Mouse (Mus musculus) ovary, adult 2 months (tissue): Measurements from ENCODE around the gene Olfr700. TPM values are rescaled to one million over a fixed set of nuclear protein-coding genes. Genes with fewer than 3 reads are reported as not detected.

Experiments used
- polyA plus RNA-seq: library from polyadenylated mRNA; depleted of rRNA; stranded (reverse); fragments of >200 nt; gene quantifications from 2 replicates; pipeline ENCODE4 v1.2.3, GENCODE M21; 2012; rRNA removed

Olfr700 gene
- not detected in 2 replicates for polyA plus RNA-seq

GRCm38 (mm10) chr7:106808734-106809133 lies at the start of gene Olfr700:
Gene Olfr700, minus strand, starts transcription at chr7:106808834.

GRCm38 (mm10) chr7:106843060-106843459 lies 34.4 kb upstream of the Olfr700 start, which contains the start of gene Olfr703:
Gene Olfr703, plus strand, starts transcription at chr7:106843360.

GRCm38 (mm10) chr7:106833793-106834192 lies 25.2 kb upstream of the Olfr700 start, which contains the start of gene Olfr702:
Gene Olfr702, minus strand, starts transcription at chr7:106833893.

GRCm38 (mm10) chr7:106813829-106814228 lies 5.2 kb upstream of the Olfr700 start, which contains the start of gene Olfr701:
Gene Olfr701, plus strand, starts transcription at chr7:106814129.

GRCm38 (mm10) chr7:106793098-106793497 lies 15.5 kb downstream of the Olfr700 start, which contains the start of gene Olfr699:
Gene Olfr699, minus strand, starts transcription at chr7:106793198.

Other genes starting within 250 kb of the Olfr700 start
- gene Olfr693, start 128.2 kb downstream of the Olfr700 start, polyA plus RNA-seq: not detected in 2 replicates
- not detected in 2 replicates for gene Olfr694, start 117.0 kb downstream of the Olfr700 start, polyA plus RNA-seq
- gene Olfr695, start 92.4 kb downstream of the Olfr700 start, polyA plus RNA-seq: not detected in 2 replicates
- gene Olfr697, start 66.4 kb downstream of the Olfr700 start, polyA plus RNA-seq: not detected in 2 replicates
- not detected in 2 replicates for gene Olfr698, start 53.4 kb downstream of the Olfr700 start, polyA plus RNA-seq
- not detected in 2 replicates for gene Olfr699, start 15.6 kb downstream of the Olfr700 start, polyA plus RNA-seq
- gene Olfr701, start 5.3 kb upstream of the Olfr700 start, polyA plus RNA-seq: 0.15 TPM in 1 of 2 replicates, not detected in the other
- not detected in 2 replicates for gene Olfr702, start 25.1 kb upstream of the Olfr700 start, polyA plus RNA-seq
- not detected in 2 replicates for gene Olfr703, start 34.5 kb upstream of the Olfr700 start, polyA plus RNA-seq
- not detected in 2 replicates for gene Olfr704, start 54.4 kb upstream of the Olfr700 start, polyA plus RNA-seq
- not detected in 2 replicates for gene Olfr705, start 68.1 kb upstream of the Olfr700 start, polyA plus RNA-seq
- not detected in 2 replicates for gene Olfr706, start 79.3 kb upstream of the Olfr700 start, polyA plus RNA-seq
- not detected in 2 replicates for gene Olfr707, start 92.4 kb upstream of the Olfr700 start, polyA plus RNA-seq
- not detected in 2 replicates for gene Olfr1532-ps1, start 99.2 kb upstream of the Olfr700 start, polyA plus RNA-seq
- not detected in 2 replicates for gene Olfr709-ps1, start 123.4 kb upstream of the Olfr700 start, polyA plus RNA-seq
- not detected in 2 replicates for gene Olfr710, start 139.5 kb upstream of the Olfr700 start, polyA plus RNA-seq
- not detected in 2 replicates for gene Olfr6, start 155.1 kb upstream of the Olfr700 start, polyA plus RNA-seq
- not detected in 2 replicates for gene Olfr711, start 166.6 kb upstream of the Olfr700 start, polyA plus RNA-seq
- not detected in 2 replicates for gene Olfr2, start 197.2 kb upstream of the Olfr700 start, polyA plus RNA-seq
- gene Olfr713, start 222.3 kb upstream of the Olfr700 start, polyA plus RNA-seq: not detected in 2 replicates